Mouse (Mus musculus) cerebellum, adult 2 months (tissue): ENCODE results near the gene Timm10b.

Source experiments
- CTCF ChIP-seq: fragments of 200-500 bp; IDR thresholded peaks from 2 replicates; pipeline ENCODE4 v1.5.1; 2011; ENCODE audit warnings: low read depth, mild to moderate bottlenecking, control low read depth, low read length, moderate library complexity, borderline replicate concordance; ENCODE audit not compliant: insufficient read depth
- POLR2A ChIP-seq: fragments of 200-500 bp; IDR thresholded peaks from 2 replicates; pipeline ENCODE4 v1.6.1; 2011; ENCODE audit warnings: low read length, control low read depth, borderline replicate concordance; ENCODE audit not compliant: insufficient read depth

DNA sequence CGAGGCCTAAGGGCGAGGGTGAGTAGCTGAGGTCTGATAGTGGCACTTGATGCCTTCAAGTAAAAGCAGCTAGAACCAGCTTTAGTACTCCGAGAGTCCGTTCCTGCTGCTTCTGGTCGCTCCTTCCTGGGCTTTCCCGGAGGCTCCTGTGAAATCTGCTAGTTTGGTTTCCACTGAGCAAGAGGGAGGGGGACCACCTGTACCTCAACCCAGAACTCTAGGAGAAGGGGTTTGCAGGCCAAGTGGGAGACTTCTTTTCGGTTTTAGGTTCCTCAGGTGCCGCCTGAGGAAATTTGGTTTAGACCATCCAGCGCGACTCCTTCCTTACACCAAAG, 6.1 kb upstream of the Timm10b start:
- TF ChIP-seq CTCF (no peak), POLR2A (no peak)
